Mouse (Mus musculus) MEL (cell line): Measurements from ENCODE around the gene Prrt4.

ENCODE experiments used
- CHD2 ChIP-seq: IDR thresholded peaks from 2 replicates; pipeline ENCODE4 v1.6.1; 2011; ENCODE audit warnings: low read length, improper control_type of control experiment
- CTCF ChIP-seq, 3 experiments: IDR thresholded peaks in 2 of 3; conservative IDR thresholded peaks in 1 of 3; 2 replicates each; pipeline ENCODE4 v1.5.1; 2011 to 2012; ENCODE audit warnings: low read length in 3 of 3, low read depth in 2 of 3, mild to moderate bottlenecking in 2 of 3, improper control_type of control experiment in 1 of 3, inconsistent platforms in 1 of 3, mixed read lengths in 1 of 3, moderate library complexity in 1 of 3; ENCODE audit not compliant: control insufficient read depth in 1 of 3, insufficient read depth in 1 of 3, poor library complexity in 1 of 3, severe bottlenecking in 1 of 3
- E2F4 ChIP-seq: IDR thresholded peaks from 2 replicates; pipeline ENCODE4 v1.6.1; 2011; ENCODE audit warnings: low read depth, low read length, improper control_type of control experiment, borderline replicate concordance
- EP300 ChIP-seq, 2 experiments: IDR thresholded peaks; 2 replicates each; pipeline ENCODE4 v1.6.1; 2011; ENCODE audit warnings: improper control_type of control experiment in 2 of 2, low read length in 2 of 2, low read depth in 1 of 2, mild to moderate bottlenecking in 1 of 2
- MEF2A ChIP-seq: IDR thresholded peaks from 2 replicates; pipeline ENCODE4 v1.6.1; 2014; ENCODE audit warnings: low read depth, mild to moderate bottlenecking, inconsistent platforms, low read length, improper control_type of control experiment; ENCODE audit not compliant: poor library complexity, insufficient replicate concordance, severe bottlenecking; ENCODE audit errors: extremely low read depth
- POLR2A ChIP-seq, 2 experiments: IDR thresholded peaks; 2 replicates each; pipeline ENCODE4 v1.6.1; 2011 to 2012; ENCODE audit warnings: low read length in 2 of 2, mild to moderate bottlenecking in 2 of 2, control low read depth in 1 of 2, improper control_type of control experiment in 1 of 2, low read depth in 1 of 2, moderate library complexity in 1 of 2; ENCODE audit not compliant: control insufficient read depth in 1 of 2, insufficient read depth in 1 of 2, poor library complexity in 1 of 2
- TAL1 ChIP-seq: IDR thresholded peaks from 2 replicates; pipeline ENCODE4 v1.6.1; 2012; ENCODE audit warnings: mild to moderate bottlenecking, inconsistent platforms, low read length, moderate library complexity, mixed read lengths
- TBP ChIP-seq: IDR thresholded peaks from 2 replicates; pipeline ENCODE4 v1.8.0; 2011; ENCODE audit warnings: low read depth, low read length, improper control_type of control experiment
- ZC3H11A ChIP-seq: IDR thresholded peaks from 2 replicates; pipeline ENCODE4 v1.6.1; 2012; ENCODE audit warnings: low read depth, mild to moderate bottlenecking, inconsistent platforms, low read length, improper control_type of control experiment

GRCm38 (mm10) chr6:29199223-29199855, 20.0 kb upstream of the Prrt4 start:
- TF ChIP-seq CTCF (IDR thresholded peaks at IDR 0.05 in 2 of 3, conservative IDR thresholded peaks at IDR 0.05 in 1 of 3; ENCODE audit: control insufficient read depth in 1 of 3, insufficient read depth in 1 of 3, low read depth in 2 of 3, low read length in 3 of 3, poor library complexity in 1 of 3, severe bottlenecking in 1 of 3): no peak
- TF ChIP-seq TBP: no peak
- no peak for TF ChIP-seq MEF2A
- TF ChIP-seq ZC3H11A: no peak
- TF ChIP-seq POLR2A (IDR thresholded peaks at IDR 0.05; ENCODE audit: control insufficient read depth in 1 of 2, insufficient read depth in 1 of 2, low read depth in 1 of 2, low read length in 2 of 2, poor library complexity in 1 of 2): no peak
- TF ChIP-seq EP300 (IDR thresholded peaks at IDR 0.05; ENCODE audit: low read depth in 1 of 2, low read length in 2 of 2): no peak
- TF ChIP-seq TAL1: no peak
- TF ChIP-seq E2F4: no peak
- TF ChIP-seq CHD2: no peak
